Mouse (Mus musculus): ENCODE results near the gene Mgat5.

DNA sequence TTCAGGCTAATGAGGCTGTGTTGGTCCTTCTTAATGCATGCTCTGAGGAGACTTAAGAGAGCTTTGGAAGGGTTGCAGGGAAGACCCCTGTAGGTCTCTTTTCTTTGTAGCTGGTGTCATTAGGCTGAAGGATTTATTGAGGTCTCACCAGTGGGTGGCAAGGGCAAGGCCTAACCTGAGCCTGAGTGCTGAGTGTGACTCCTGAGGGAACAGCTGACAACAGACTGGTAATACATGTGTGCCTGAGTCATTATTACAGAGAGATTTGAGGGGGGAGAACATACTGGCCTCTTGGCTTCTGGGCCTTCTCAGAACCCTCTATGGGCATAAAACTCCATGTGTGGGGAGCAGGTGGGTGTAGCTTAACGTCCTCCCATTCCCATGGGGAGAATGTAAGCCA lies 8.0 kb downstream of the Mgat5 start:
- no peak for TF ChIP-seq POLR2A (IDR thresholded peaks at IDR 0.05; ENCODE audit: low read depth, low read length)
- no peak for TF ChIP-seq CTCF (IDR thresholded peaks at IDR 0.05; ENCODE audit: extremely low read depth, insufficient read length, insufficient replicate concordance, low read depth, low read length)

Data from small intestine, adult 2 months (tissue).